Mouse (Mus musculus): Measurements from ENCODE around the gene 9130213A22Rik.

The 9130213A22Rik gene

DNA sequence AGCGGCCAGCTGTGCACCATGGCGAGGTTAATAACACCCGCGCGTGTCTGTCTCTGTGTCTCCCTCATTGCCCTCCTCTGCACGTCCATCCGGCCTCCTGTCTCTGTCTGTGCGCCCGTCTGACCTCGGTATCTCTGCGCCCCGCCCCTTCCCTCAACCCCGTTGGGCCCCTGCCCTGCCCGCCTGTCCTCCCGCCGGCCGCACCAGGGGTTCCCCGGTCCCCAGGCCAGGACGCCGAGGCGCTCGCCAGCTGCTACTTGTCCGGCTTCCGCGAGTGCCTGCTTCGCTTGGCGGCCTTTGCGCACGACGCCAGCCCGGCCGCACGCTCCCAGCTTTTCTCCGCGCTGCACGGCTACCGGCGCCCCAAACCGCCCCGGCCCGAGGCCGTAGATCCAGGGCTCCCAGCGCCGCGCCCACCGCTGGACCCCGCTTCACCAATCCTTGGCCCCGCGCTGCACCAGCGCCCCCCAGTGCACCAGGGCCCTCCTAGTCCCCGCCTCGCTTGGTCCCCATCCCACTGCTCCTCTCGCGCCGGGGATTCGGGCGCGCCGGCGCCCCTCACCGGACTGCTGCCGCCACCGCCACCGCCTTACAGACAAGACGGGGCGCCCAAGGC is at the start of gene 9130213A22Rik:
9130213A22Rik (minus strand) TSS at position 254 of the 616 bp plus-strand sequence.
- in situ Hi-C loops (cut with MboI, MseI), result loop anchor here (5.0 to 25.0 kb wide), 3 partner anchors 60 to 890 kb away; partner anchors contain the start of genes Acadvl, Dlg4, Dvl2 and Gucy2e

GRCm38 (mm10) chr11:69171626-69172025 is 49.2 kb upstream of the 9130213A22Rik start:
- in situ Hi-C loops (cut with MboI, MseI), result loop anchor here (5.0 kb wide), 1 partner anchor 94 kb away; no protein-coding TSS in a partner anchor

DNA sequence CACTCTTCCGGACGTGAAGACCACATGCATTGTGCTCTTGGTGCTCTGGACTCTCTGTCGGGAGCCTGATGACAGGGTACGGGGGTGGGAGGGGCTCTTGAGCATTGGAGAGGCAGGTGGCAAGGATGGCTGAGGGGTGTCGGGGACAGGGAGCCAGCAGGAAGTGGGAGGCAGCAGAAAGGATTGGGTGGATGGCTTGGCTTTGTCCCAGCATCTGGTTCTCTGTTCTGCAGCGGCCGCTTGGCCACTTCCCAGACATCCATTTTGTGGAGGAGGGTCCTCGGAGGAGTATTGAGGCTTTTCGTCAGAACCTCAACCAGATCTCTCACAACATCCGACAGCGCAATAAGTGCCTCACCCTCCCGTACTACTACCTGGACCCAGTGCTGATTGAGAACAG is 46.9 kb upstream of the 9130213A22Rik start:
- in situ Hi-C loops (cut with MboI, MseI), result no loop called here

- in situ Hi-C loops (cut with MboI, MseI), result no loop called here
Measured at GRCm38 (mm10) chr11:69156800-69157199, 34.4 kb upstream of the 9130213A22Rik start, which contains the start of gene Alox12b. Gene Alox12b (plus strand): TSS chr11:69156989.

DNA sequence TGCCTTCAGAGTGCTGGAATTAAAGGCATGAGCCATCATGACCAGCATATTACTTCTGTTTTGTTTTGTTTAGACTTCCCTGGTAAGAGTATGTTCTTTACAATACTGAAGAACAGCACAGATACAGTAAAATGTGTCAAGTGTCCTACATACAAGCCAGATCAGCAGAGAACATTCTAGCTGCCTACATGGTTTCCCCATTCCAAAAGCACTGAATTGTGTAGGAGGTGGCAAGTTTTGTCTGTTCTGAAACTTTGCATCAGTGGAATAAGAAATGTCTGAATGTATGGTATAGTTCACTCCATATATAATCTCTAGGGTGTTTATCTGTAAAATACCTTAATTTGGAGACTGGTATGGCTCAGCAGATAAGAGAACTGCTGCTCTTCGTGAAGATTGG is 33.0 kb upstream of the 9130213A22Rik start:
- in situ Hi-C loops (cut with MboI, MseI), result no loop called here

GRCm38 (mm10) chr11:69153831-69154230 is 31.4 kb upstream of the 9130213A22Rik start:
- in situ Hi-C loops (cut with MboI, MseI), result no loop called here

DNA sequence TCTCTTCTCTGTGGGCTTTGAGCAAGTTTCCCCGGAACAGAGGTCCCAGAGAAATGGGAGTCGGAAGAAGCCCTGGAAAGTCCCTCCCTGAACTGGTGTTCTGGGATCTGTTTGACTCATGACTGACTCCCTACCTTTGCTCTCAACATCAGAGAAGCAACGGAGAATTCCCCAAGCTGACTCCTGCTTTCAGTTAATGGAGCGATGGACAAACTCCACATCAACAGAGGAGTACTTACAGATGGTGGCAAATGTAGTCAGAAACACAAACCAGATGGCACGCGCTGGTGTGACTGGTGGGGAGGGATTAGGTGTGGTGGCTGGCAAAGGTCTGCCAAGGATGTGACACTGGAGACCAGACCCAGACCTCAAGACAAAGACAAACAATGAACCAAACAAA is 28.6 kb upstream of the 9130213A22Rik start:
- in situ Hi-C loops (cut with MboI, MseI), result no loop called here

- in situ Hi-C loops (cut with MboI, MseI), result no loop called here
Measured at GRCm38 (mm10) chr11:69150444-69150843, 28.1 kb upstream of the 9130213A22Rik start.

DNA sequence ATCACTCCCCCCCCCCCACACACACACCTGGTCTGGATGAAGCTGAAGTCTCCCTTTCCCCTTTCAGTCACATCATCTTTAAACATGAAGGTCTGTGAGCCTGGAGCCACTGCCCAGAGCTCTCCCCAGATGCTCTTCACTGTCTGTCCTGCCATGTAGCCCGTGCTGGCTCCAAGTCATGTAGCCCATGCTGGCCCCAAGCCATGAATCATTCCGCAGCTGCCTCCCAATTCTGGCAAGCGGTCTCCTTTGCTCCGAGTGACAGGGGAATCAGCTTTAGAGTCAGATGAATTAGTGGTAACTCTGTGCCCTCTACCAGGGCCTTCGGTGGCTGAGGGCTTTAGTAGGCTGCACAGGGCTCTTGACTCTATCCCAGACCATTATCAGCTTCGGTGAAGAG is 27.3 kb upstream of the 9130213A22Rik start:
- in situ Hi-C loops (cut with MboI, MseI), result no loop called here

- in situ Hi-C loops (cut with MboI, MseI), result no loop called here
Measured at GRCm38 (mm10) chr11:69148451-69148960, 26.1 kb upstream of the 9130213A22Rik start.

- in situ Hi-C loops (cut with MboI, MseI), result no loop called here
Measured at GRCm38 (mm10) chr11:69147546-69147945, 25.2 kb upstream of the 9130213A22Rik start.

GRCm38 (mm10) chr11:69135361-69135760 is 13.0 kb upstream of the 9130213A22Rik start:
- in situ Hi-C loops (cut with MboI, MseI), result no loop called here

DNA sequence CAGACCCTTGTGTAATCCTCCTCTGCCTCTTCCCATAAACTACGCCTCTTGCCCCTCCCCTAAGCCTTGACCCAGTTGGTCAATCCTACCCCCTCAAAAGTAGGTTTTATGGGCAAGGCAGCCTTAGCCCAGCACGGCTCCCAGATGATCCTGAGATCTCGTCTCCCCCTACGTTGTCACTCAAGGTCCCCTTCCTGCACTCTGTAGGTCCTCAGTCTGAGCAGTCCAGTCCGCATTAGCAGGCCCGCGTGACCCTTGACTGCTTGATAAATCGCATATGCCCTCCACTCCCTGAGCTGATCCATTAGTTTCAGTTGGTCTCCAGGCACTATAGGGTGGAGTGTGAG is 12.2 kb upstream of the 9130213A22Rik start:
- in situ Hi-C loops (cut with MboI, MseI), result no loop called here

DNA sequence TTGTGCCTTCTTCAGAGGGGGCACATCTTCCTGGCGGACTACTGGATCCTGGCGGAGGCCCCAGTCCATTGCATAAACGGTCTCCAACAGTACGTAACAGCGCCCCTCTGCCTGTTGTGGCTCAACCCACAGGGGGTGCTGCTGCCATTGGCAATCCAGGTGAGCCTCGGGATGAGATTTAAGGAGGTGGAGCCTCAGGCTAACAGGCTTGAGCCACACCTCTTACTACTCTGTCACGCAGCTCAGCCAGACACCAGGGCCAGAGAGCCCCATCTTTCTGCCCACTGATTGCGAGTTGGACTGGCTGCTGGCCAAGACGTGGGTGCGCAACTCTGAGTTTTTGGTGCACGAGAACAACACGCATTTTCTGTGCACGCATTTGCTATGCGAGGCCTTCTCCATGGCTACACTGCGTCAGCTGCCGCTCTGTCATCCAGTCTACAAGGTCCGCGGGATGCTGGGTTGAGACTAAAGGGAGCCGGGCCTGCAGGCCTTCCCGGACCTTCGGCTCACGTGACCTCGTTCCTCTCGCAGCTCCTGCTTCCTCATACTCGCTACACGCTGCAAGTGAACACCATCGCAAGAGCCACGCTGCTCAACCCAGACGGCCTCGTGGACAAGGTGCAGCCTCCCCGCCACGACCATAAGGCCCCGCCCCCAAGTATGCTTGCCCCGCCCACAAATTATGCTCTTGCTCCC is 11.7 kb upstream of the 9130213A22Rik start:
- in situ Hi-C loops (cut with MboI, MseI), result no loop called here

DNA sequence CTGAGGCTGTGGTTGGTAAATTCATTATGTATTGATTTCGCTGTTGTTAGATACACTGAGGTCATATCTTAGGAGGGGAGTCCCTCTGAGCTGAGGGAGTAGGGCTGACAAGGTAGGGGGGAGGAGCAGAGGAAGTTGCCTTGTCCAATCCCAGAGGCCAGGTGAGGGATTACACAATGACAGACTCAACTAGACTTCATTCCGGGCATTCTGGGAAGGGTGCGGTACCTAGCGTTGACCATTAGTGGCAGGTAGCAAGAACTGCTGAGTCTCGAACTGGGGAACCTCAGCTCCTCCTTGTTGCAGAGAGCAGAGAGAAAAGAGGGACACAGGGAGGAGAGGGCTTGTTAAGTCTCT is 11.2 kb upstream of the 9130213A22Rik start:
- in situ Hi-C loops (cut with MboI, MseI), result no loop called here

DNA sequence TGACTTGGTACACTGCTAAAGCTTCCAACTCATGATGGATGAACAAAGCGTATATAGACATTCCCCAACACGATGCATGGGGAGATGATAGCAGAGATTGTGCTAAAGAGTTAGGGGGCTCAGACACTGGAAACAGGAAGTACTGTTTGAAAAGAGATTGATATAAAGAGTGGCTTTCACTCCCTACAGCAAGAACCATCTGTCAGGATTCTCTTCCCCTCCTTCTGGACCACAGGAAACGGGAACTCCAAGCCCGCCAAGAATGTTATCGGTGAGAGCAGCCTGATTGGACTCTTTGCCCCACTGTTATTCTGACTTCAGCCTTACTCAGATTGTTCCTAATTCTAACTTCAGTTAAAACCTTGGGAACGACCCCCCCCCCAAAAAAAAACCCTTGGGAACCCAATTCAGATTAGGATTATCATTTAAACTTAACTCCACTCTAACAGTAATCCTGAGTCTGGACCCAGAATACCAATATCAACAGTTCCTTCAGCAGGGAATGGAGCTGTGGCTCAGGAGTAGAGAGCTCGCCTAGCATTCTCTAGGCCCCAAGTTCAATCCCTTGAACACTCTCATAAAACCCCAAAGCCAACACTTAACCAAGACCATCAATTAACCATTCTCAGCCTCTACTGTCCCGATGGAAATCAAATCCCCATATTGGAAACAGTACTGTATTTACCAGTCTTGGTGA is 6.2 kb upstream of the 9130213A22Rik start:
- in situ Hi-C loops (cut with MboI, MseI), result loop anchor here (10.0 kb wide), 1 partner anchor 106 kb away; the partner anchor contains the start of gene Gucy2e

- in situ Hi-C loops (cut with MboI, MseI), result loop anchor here (10.0 kb wide), 1 partner anchor 108 kb away; the partner anchor contains the start of gene Gucy2e
Measured at GRCm38 (mm10) chr11:69126706-69127095, 4.3 kb upstream of the 9130213A22Rik start.

DNA sequence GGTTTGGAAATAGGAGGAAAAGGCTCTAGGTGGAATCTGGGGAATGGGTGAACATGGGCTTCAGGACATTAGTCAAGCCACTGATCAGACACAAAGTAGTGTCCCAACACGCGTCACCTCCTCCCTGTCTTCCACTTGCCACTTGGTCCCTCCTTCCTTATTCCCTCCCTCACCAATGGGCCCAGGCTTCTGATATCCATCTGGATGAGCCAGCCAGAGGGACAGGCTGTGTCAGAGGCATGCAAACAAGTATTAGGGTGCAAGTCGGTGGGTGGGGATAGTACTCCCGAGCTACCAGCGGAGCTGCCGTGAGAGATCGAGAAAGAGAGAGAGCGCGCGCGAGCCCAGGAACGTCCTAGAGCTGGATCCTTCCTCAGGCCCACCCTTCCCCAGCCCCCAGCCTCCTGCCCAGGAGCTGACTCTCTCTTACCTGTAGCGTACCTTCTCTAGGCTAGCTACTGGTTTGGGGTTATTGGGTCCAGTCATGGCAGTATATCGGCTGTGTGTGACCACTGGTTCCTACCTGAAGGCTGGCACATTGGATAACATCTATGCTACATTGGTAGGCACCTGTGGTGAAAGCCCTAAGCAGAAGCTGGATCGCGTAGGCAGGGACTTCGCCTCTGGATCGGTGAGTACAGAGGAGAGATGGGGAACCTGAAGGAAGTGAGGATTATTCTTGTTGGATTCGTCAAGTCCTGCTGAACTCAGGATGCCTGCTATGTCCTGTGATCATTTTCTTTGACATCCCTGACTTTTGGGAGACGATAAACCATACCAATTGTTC is 3.7 kb upstream of the 9130213A22Rik start:
- in situ Hi-C loops (cut with MboI, MseI), result loop anchor here (10.0 kb wide), 1 partner anchor 109 kb away; the partner anchor contains the start of gene Gucy2e

DNA sequence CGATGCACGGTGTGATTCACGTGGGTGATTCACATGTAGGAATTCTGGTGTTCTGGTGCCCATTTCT is 3.3 kb upstream of the 9130213A22Rik start, which contains the start of gene Aloxe3:
Aloxe3 (plus strand) TSS at position 45 of the 67 bp plus-strand sequence.
- in situ Hi-C loops (cut with MboI, MseI), result loop anchor here (10.0 kb wide), 1 partner anchor 109 kb away; the partner anchor contains the start of gene Gucy2e

- in situ Hi-C loops (cut with MboI, MseI), result loop anchor here (10.0 kb wide), 1 partner anchor 110 kb away; the partner anchor contains the start of gene Gucy2e
Measured at GRCm38 (mm10) chr11:69125041-69125851, 2.9 kb upstream of the 9130213A22Rik start.

DNA sequence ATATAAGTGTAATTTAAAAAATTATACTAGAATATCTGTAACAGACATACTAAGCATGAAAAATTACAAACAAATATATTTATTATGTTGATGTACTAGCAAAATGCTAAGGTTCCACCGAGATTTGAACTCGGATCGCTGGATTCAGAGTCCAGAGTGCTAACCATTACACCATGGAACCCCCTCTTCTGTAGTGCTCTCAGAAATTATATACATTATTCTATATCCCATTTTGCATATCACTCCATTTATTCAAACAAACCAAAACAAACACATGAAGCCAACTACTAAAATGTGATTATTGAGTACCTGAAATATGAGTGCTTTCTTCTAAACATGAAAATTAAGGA is 2.1 kb upstream of the 9130213A22Rik start:
- in situ Hi-C loops (cut with MboI, MseI), result loop anchor here (5.0 to 25.0 kb wide), 3 partner anchors 62 to 888 kb away; partner anchors contain the start of genes Acadvl, Dlg4, Dvl2 and Gucy2e

All from T-helper 2 cell (primary cell).